Mouse (Mus musculus): Measurements from ENCODE around the gene Anapc7. TPM values are rescaled to one million over a fixed set of nuclear protein-coding genes. Genes with fewer than 3 reads are reported as not detected.

The Anapc7 gene
- polyA plus RNA-seq, 2 experiments = 27.6 to 49.8 TPM

DNA sequence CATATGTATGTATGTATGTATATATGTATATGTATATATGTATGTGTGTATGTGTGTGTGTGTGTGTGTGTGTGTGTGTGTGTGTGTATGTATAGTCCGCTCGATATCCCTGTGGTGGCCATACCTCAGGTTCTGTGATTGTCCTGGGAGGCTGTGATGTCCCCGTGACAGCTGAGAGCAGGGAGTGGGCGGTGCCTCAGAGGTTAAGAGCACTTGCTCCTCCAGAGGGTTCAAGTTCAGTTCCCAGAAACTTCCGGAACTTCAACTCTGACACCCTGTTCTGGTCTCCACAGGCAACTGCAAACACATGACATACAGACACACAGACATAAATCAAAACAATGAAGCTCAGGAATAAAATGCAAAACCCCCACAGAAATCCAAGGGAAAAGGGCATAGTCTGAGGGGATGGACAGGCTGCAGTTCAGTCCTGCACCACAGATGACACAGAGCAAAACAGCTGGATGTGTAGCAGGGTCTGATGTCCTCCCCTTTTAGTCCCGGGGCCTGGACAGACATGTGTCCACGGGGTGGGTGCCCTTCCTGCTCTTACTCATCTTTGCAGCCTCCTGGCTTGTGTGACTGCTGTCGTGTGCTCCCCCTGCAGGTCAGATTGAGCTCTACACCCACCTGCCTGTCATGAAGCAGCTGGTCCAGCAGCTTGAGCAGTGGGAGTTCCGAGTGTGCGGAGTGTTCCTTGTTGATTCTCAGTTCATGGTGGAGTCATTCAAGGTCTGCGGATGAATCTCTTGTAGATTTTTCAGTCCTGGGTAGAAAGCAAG, 41.9 kb upstream of the Anapc7 start:
- Histone ChIP-seq H3K4me3 (replicated peaks; ENCODE audit: low read length) (no peak overlapping the region), H3K36me3 (ENCODE audit: control insufficient read depth, insufficient read depth, low read length) (peaks cover 53% of the 10 kb centered on the region), H3K4me1 (ENCODE audit: control insufficient read depth, insufficient read depth, low read length) (no peaks in the 10 kb centered on the region), H3K27ac (replicated peaks; ENCODE audit: low read depth, low read length) (no peak overlapping the region), H3K4me2 (replicated peaks; ENCODE audit: low read depth, low read length, severe bottlenecking) (no peak overlapping the region), H3K9ac (ENCODE audit: low read depth, low read length, severe bottlenecking) (no peak overlapping the region), H3K27me3 (ENCODE audit: control insufficient read depth, insufficient read depth, low read length) (no peaks in the 10 kb centered on the region), H3K9me3 (ENCODE audit: control insufficient read depth, low read length) (no peaks in the 10 kb centered on the region)
- WGBS = 57% methylated on average over 10 of the region's 11 CpGs
- no peak for TF ChIP-seq POLR2A (IDR thresholded peaks at IDR 0.05; ENCODE audit: borderline replicate concordance, extremely low read depth, insufficient read depth, insufficient read length)
- ATAC-seq (ENCODE audit: low FRiP score, low read depth) (peak; percentile 63; the same call in 1 of the 2 replicates), DNase-seq (ENCODE audit: low spot score) (peak; percentile 65)

DNA sequence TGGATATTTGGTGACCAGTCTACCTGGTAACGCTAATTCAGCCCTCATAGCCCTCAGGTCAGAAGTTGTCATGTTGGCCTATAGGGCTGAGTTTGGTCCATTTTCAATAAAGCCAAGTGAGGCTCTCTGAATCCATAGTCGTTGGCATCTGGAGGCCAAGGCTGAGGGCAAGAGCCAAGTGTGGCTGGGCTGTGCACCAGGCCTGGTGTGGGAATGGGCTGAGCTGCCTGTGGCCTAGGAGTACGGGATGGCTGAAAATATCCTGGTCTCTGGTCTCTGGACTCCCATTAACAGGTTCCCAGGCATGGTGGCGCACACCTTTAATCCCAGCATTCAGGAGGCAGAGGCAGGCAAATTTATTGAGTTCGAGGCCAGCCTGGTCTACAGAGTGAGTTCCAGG, 31.5 kb upstream of the Anapc7 start:
- no peak for ATAC-seq (ENCODE audit: low FRiP score, low read depth)
- WGBS = 88% methylated on average over 5 of the region's 5 CpGs

DNA sequence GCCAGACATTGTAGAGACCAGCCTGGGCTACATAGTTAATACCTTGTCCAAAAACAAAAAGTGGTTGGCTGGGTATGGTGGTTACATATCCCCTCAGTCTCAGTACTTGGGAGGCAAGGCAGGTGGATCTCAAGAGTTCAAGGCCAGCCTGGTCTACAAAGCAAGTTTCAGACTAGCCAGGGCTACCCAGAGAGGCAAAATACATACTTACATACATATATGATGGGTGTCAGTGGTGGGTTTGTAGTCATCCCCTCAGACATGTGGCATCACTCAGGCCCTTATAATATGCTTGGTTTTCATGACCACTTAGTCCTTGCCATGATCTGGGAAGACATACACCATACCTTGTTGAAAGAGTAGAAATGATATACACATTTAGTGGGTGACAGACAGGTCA, 30.8 kb upstream of the Anapc7 start:
- 0 out of 2 replicates have a peak, but pooled peaks cover 3% of the 10 kb centered on the region for H3K36me3 ChIP-seq (ENCODE audit: control insufficient read depth, insufficient read depth, low read length)
- no peak overlapping the region for H3K4me3 ChIP-seq (replicated peaks; ENCODE audit: low read length)
- H3K4me2 ChIP-seq (replicated peaks; ENCODE audit: low read depth, low read length, severe bottlenecking) = no peak overlapping the region
- DNase-seq (ENCODE audit: low spot score) (no peak), ATAC-seq (ENCODE audit: low FRiP score, low read depth) (no peak)
- H3K9ac ChIP-seq (ENCODE audit: low read depth, low read length, severe bottlenecking) = no peak overlapping the region
- H3K9me3 ChIP-seq (ENCODE audit: control insufficient read depth, low read length) = no peaks in the 10 kb centered on the region
- no peak overlapping the region for H3K27ac ChIP-seq (replicated peaks; ENCODE audit: low read depth, low read length)
- no peak for TF ChIP-seq POLR2A (IDR thresholded peaks at IDR 0.05; ENCODE audit: borderline replicate concordance, extremely low read depth, insufficient read depth, insufficient read length)
- H3K4me1 ChIP-seq (ENCODE audit: control insufficient read depth, insufficient read depth, low read length) = peaks cover 7% of the 10 kb centered on the region; the same call in 1 of the 2 replicates
- no peaks in the 10 kb centered on the region for H3K27me3 ChIP-seq (ENCODE audit: control insufficient read depth, insufficient read depth, low read length)

More for the DNA sequence above, 31.5 kb upstream of the Anapc7 start:
- TF ChIP-seq POLR2A (IDR thresholded peaks at IDR 0.05; ENCODE audit: borderline replicate concordance, extremely low read depth, insufficient read depth, insufficient read length) = no peak
- H3K4me3 ChIP-seq (replicated peaks; ENCODE audit: low read length) = no peak overlapping the region
- peaks cover 7% of the 10 kb centered on the region; the same call in 1 of the 2 replicates for H3K4me1 ChIP-seq (ENCODE audit: control insufficient read depth, insufficient read depth, low read length)
- H3K27ac ChIP-seq (replicated peaks; ENCODE audit: low read depth, low read length) = no peak overlapping the region
- H3K36me3 ChIP-seq (ENCODE audit: control insufficient read depth, insufficient read depth, low read length) = 0 out of 2 replicates have a peak, but pooled peaks cover 3% of the 10 kb centered on the region
- H3K9me3 ChIP-seq (ENCODE audit: control insufficient read depth, low read length) = no peaks in the 10 kb centered on the region
- no peak overlapping the region for H3K4me2 ChIP-seq (replicated peaks; ENCODE audit: low read depth, low read length, severe bottlenecking)
- no peaks in the 10 kb centered on the region for H3K27me3 ChIP-seq (ENCODE audit: control insufficient read depth, insufficient read depth, low read length)
- H3K9ac ChIP-seq (ENCODE audit: low read depth, low read length, severe bottlenecking) = no peak overlapping the region
- DNase-seq (ENCODE audit: low spot score) = no peak

DNA sequence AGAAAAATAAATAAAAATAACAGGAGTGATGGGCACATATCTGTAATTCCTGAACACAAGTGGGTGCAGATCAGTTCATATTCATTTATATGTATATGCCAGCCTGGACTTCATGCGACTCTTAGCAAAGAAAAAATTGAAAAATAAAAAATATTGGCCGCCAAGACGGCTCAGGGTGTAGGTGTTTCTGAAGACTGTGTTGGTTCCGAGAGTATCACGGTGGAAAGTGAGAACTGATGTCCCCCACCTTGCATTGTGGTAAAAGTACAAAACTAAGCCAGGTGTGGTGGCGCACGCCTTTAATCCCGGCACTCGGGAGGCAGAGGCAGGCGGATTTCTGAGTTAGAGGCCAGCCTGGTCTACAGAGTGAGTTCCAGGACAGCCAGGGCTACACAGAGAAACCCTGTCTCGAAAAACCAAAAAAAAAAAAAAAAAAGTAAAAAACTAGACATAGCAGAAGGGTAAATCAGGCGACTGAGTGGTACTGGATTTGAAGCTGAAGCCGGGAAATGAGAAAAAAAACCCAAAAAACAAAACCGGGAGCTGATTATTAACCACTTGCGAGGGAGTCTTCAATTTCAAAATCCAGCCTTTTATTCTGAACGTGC, 30.2 kb upstream of the Anapc7 start:
- WGBS = 52% methylated on average over 15 of the region's 16 CpGs
- no peaks in the 10 kb centered on the region for H3K27me3 ChIP-seq (ENCODE audit: control insufficient read depth, insufficient read depth, low read length)
- peak overlapping the region; percentile 79 for H3K4me3 ChIP-seq (replicated peaks; ENCODE audit: low read length)
- peak overlapping the region; percentile 67; the same call in 1 of the 2 replicates for H3K4me2 ChIP-seq (replicated peaks; ENCODE audit: low read depth, low read length, severe bottlenecking)
- no peak for DNase-seq (ENCODE audit: low spot score)
- no peak overlapping the region for H3K9ac ChIP-seq (ENCODE audit: low read depth, low read length, severe bottlenecking)
- H3K36me3 ChIP-seq (ENCODE audit: control insufficient read depth, insufficient read depth, low read length) = 0 out of 2 replicates have a peak, but pooled peaks cover 3% of the 10 kb centered on the region
- no peak overlapping the region for H3K27ac ChIP-seq (replicated peaks; ENCODE audit: low read depth, low read length)
- no peak for TF ChIP-seq POLR2A (IDR thresholded peaks at IDR 0.05; ENCODE audit: borderline replicate concordance, extremely low read depth, insufficient read depth, insufficient read length)
- H3K9me3 ChIP-seq (ENCODE audit: control insufficient read depth, low read length) = no peaks in the 10 kb centered on the region
- peaks cover 7% of the 10 kb centered on the region; the same call in 1 of the 2 replicates for H3K4me1 ChIP-seq (ENCODE audit: control insufficient read depth, insufficient read depth, low read length)
- ATAC-seq (ENCODE audit: low FRiP score, low read depth) = peak; percentile 55; the same call in 1 of the 2 replicates

DNA sequence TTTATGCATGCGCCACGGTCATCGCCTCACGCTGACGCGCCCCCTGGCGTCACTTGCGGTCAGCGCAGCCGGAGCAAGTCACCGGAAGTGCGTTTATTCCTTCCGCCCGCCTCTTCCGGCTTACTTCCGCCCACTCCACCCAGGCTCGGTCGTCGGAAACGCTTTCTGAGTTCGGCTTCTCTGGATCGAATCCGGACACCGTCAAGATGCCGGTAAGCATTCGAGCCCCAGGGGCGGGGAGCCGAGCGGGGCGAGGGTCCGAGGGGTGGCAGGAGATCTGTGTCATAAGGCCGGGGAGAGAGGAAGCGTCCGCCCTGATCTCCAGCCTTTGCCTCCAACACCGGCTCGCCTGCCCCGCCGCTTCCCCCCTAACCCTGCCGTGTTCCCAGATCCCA, 29.7 kb upstream of the Anapc7 start, which contains the start of gene Arpc3:
TSS of gene Arpc3 (plus strand) at position 93 of the 395 bp plus-strand sequence.
- under 1% methylated on average over 38 of the region's 39 CpGs for WGBS
- peak; percentile 90 for DNase-seq (ENCODE audit: low spot score)

More for the DNA sequence above, 29.7 kb upstream of the Anapc7 start, which contains the start of gene Arpc3:
- no peaks in the 10 kb centered on the region for H3K27me3 ChIP-seq (ENCODE audit: control insufficient read depth, insufficient read depth, low read length)
- H3K4me2 ChIP-seq (replicated peaks; ENCODE audit: low read depth, low read length, severe bottlenecking) = peak within 1 kb of the TSS; percentile 67
- peaks cover 8% of the 10 kb centered on the region; the same call in 1 of the 2 replicates for H3K36me3 ChIP-seq (ENCODE audit: control insufficient read depth, insufficient read depth, low read length)
- H3K4me1 ChIP-seq (ENCODE audit: control insufficient read depth, insufficient read depth, low read length) = peaks cover 7% of the 10 kb centered on the region; the same call in 1 of the 2 replicates
- ATAC-seq (ENCODE audit: low FRiP score, low read depth) = peak; percentile 95
- no peaks in the 10 kb centered on the region for H3K9me3 ChIP-seq (ENCODE audit: control insufficient read depth, low read length)
- 0 out of 2 replicates have a peak, but pooled peaks have one; percentile 21 for TF ChIP-seq POLR2A (IDR thresholded peaks at IDR 0.05; ENCODE audit: borderline replicate concordance, extremely low read depth, insufficient read depth, insufficient read length)
- H3K27ac ChIP-seq (replicated peaks; ENCODE audit: low read depth, low read length) = peak within 1 kb of the TSS; percentile 50; the same call in 1 of the 2 replicates
- H3K4me3 ChIP-seq (replicated peaks; ENCODE audit: low read length) = peak within 1 kb of the TSS; percentile 79
- H3K9ac ChIP-seq (ENCODE audit: low read depth, low read length, severe bottlenecking) = peak within 1 kb of the TSS; percentile 74
